Mouse (Mus musculus) myocyte (in vitro differentiated cells): ENCODE data around the gene Dusp27.
A peak's percentile ranks its signal among the peaks of the same experiment; 100 is the strongest.

Source experiments
- CEBPB ChIP-seq: IDR thresholded peaks from 2 replicates; pipeline ENCODE4 v1.6.1; 2011; ENCODE audit warnings: mild to moderate bottlenecking, moderate library complexity; ENCODE audit not compliant: poor library complexity, insufficient read depth, severe bottlenecking
- E2F4 ChIP-seq: IDR thresholded peaks from one replicate; pipeline ENCODE4 v1.6.1; 2011; ENCODE audit warnings: mild to moderate bottlenecking, control low read depth, moderate library complexity; ENCODE audit not compliant: insufficient read depth
- MAX ChIP-seq: IDR thresholded peaks from one replicate; pipeline ENCODE4 v1.6.1; 2011; ENCODE audit warnings: low read depth, mild to moderate bottlenecking, control low read depth
- MYOD1 ChIP-seq, 3 experiments: IDR thresholded peaks; one replicate each; pipeline ENCODE4 v1.6.1; 2011; ENCODE audit warnings: control low read depth in 2 of 3, low read depth in 2 of 3, mild to moderate bottlenecking in 2 of 3, moderate library complexity in 1 of 3; ENCODE audit not compliant: insufficient read length in 2 of 3, control insufficient read depth in 1 of 3
- MYOG ChIP-seq, 3 experiments: IDR thresholded peaks; one replicate each; pipeline ENCODE4 v1.6.1; 2011; ENCODE audit warnings: control low read depth in 2 of 3, low read depth in 2 of 3, mild to moderate bottlenecking in 2 of 3; ENCODE audit not compliant: insufficient read length in 2 of 3, control insufficient read depth in 1 of 3, insufficient read depth in 1 of 3
- POLR2A ChIP-seq: IDR thresholded peaks from one replicate; pipeline ENCODE4 v1.6.1; 2011; ENCODE audit warnings: low read depth, mild to moderate bottlenecking, control low read depth, moderate library complexity; ENCODE audit not compliant: insufficient read length
- POLR2AphosphoS2 ChIP-seq: IDR thresholded peaks from one replicate; pipeline ENCODE4 v1.6.1; 2011; ENCODE audit warnings: low read depth, control low read depth; ENCODE audit not compliant: insufficient read length
- REST ChIP-seq: IDR thresholded peaks from one replicate; pipeline ENCODE4 v1.6.1; 2011; ENCODE audit warnings: mild to moderate bottlenecking, control low read depth, moderate library complexity; ENCODE audit not compliant: insufficient read depth, insufficient read length
- SRF ChIP-seq: IDR thresholded peaks from one replicate; pipeline ENCODE4 v1.6.1; 2011; ENCODE audit warnings: low read depth; ENCODE audit not compliant: control insufficient read depth, insufficient read length
- TCF12 ChIP-seq: IDR thresholded peaks from one replicate; pipeline ENCODE4 v1.6.1; 2011; ENCODE audit warnings: mild to moderate bottlenecking, control low read depth; ENCODE audit not compliant: poor library complexity, insufficient read depth, severe bottlenecking
- TCF3 ChIP-seq: IDR thresholded peaks from one replicate; pipeline ENCODE4 v1.6.1; 2011; ENCODE audit warnings: low read depth, control low read depth; ENCODE audit not compliant: insufficient read length
- USF1 ChIP-seq: IDR thresholded peaks from one replicate; pipeline ENCODE4 v1.6.1; 2011; ENCODE audit warnings: low read depth, mild to moderate bottlenecking, control low read depth, moderate library complexity

DNA sequence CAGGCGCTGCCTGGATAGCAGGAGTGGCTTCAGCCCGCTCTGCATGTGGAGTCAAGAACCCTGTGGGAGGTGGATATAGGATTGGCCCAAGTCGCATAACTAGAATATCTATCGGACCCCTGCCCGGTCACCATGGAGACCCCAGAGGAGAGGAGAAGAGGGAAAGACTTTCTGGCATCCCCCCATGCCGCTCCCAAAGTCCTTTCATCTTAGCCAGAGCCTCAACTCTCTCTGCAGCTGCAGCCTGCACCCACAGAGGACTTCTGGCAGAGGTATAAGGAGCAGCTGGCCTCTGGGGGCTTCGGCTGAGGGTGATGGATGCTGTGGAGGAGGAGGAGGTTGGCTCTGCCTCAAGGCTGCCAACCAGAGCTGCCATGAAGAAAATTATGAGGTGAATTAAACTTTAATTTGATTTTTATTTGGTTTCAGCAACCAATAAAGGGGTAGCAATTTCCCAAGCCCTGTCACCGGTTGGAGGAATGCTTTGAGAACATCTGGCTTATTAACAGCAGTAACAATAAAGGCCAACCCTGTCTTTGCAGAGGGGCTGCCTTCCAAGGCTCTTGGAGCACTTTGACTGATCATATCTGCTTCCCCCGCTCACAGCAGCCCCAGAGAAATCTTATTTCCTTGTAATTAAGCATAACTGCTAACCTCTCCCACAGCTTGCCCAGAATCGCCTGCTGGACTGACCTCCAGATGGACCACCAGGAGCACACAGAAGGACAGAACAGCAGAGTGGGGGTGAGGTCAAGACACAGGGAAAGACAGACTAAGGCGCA is 78.5 kb downstream of the Dusp27 start:
- TF ChIP-seq POLR2A = no peak
- no peak for TF ChIP-seq USF1
- TF ChIP-seq TCF12 = no peak
- TF ChIP-seq TCF3 = no peak
- TF ChIP-seq CEBPB = no peak
- no peak for TF ChIP-seq E2F4
- TF ChIP-seq MYOD1 (IDR thresholded peaks at IDR 0.05; ENCODE audit: control insufficient read depth in 1 of 3, insufficient read length in 2 of 3, low read depth in 2 of 3) = no peak
- TF ChIP-seq MAX = no peak
- TF ChIP-seq REST = no peak
- TF ChIP-seq POLR2AphosphoS2 = no peak
- no peak for TF ChIP-seq SRF
- peak in 1 of 3 experiments; percentile 8 for TF ChIP-seq MYOG (IDR thresholded peaks at IDR 0.05; ENCODE audit: control insufficient read depth in 1 of 3, insufficient read depth in 1 of 3, insufficient read length in 2 of 3, low read depth in 2 of 3)
